Mouse (Mus musculus) forebrain, embryonic 16.5 days (tissue): ENCODE results near the gene Ubp1. TPM values are rescaled to one million over a fixed set of nuclear protein-coding genes. Genes with fewer than 3 reads are reported as not detected.

Experiments
- ATAC-seq: fragments of 200-750 bp; cut with Nextera tagmentation; 2 replicates; pipeline ENCODE4 v1.8.0; 2017; ENCODE audit warnings: mild to moderate bottlenecking, moderate library complexity
- H3K27ac ChIP-seq: fragments of 300-500 bp; sonication (generic); 2 replicates; pipeline ENCODE4 v1.5.1; 2014; ENCODE audit warnings: low read length, control low read depth
- H3K27me3 ChIP-seq: fragments of 300-500 bp; sonication (generic); replicated peaks from 2 replicates; pipeline ENCODE4 v1.6.1; 2014; ENCODE audit warnings: low read length; ENCODE audit not compliant: control insufficient read depth, insufficient read depth
- H3K36me3 ChIP-seq: fragments of 300-500 bp; sonication (generic); 2 replicates; pipeline ENCODE4 v1.6.1; 2014; ENCODE audit not compliant: control insufficient read depth, insufficient read depth
- H3K4me1 ChIP-seq: fragments of 300-500 bp; sonication (generic); replicated peaks from 2 replicates; pipeline ENCODE4 v1.6.1; 2014; ENCODE audit warnings: low read length; ENCODE audit not compliant: control insufficient read depth, insufficient read depth
- H3K4me2 ChIP-seq: fragments of 300-500 bp; sonication (generic); 2 replicates; pipeline ENCODE4 v1.6.1; 2014; ENCODE audit warnings: mild to moderate bottlenecking, low read length, control low read depth
- H3K4me3 ChIP-seq: fragments of 300-500 bp; sonication (generic); replicated peaks from 2 replicates; pipeline ENCODE4 v1.5.1; 2014; ENCODE audit warnings: mild to moderate bottlenecking, low read length, control low read depth
- H3K9ac ChIP-seq: fragments of 300-500 bp; sonication (generic); replicated peaks from 2 replicates; pipeline ENCODE4 v1.6.1; 2014; ENCODE audit warnings: low read depth, low read length, control low read depth
- H3K9me3 ChIP-seq: fragments of 300-500 bp; sonication (generic); 2 replicates; pipeline ENCODE4 v1.6.1; 2016; ENCODE audit warnings: low read length; ENCODE audit not compliant: control insufficient read depth
- WGBS: fragments of 180-500 bp; shearing (Covaris S2); extraction: QIAGEN DNeasy Blood & Tissue Kit; methylation state at CpG from one replicate; pipeline ENCODE4 v1.1.7; 2014; 5-methylcytosine and 5-hydroxymethylcytosine counted together
- polyA plus RNA-seq: library from polyadenylated mRNA; unstranded; fragments of >200 nt; fragmentation: Nextera tagmentation; extraction: Ambion mirVana; gene quantifications from 2 replicates; pipeline ENCODE4 v1.2.1, GENCODE M21; 2015

The Ubp1 gene
- polyA plus RNA-seq, 1 experiment from 2014 or later, result 35.6 TPM

GRCm38 (mm10) chr9:113931375-113932099 lies 803 bp downstream of the Ubp1 start:
- peaks cover 27% of the 10 kb centered on the region for H3K4me1 ChIP-seq
- 0% methylated on average over 54 of the region's 91 CpGs for WGBS

GRCm38 (mm10) chr9:113932100-113932470 lies 1.4 kb downstream of the Ubp1 start:
- peak overlapping the region; percentile 87 for H3K9ac ChIP-seq
- H3K27ac ChIP-seq, result peak overlapping the region; percentile 52; the same call in 1 of the 2 replicates
- peak overlapping the region; percentile 95 for H3K4me2 ChIP-seq
- H3K4me1 ChIP-seq, result peaks cover 27% of the 10 kb centered on the region
- no peaks in the 10 kb centered on the region for H3K36me3 ChIP-seq
- 1% methylated on average over 8 of the region's 8 CpGs for WGBS
- H3K9me3 ChIP-seq, result no peaks in the 10 kb centered on the region
- peak overlapping the region; percentile 94 for H3K4me3 ChIP-seq
- no peak for ATAC-seq
- no peaks in the 10 kb centered on the region for H3K27me3 ChIP-seq

More at GRCm38 (mm10) chr9:113931375-113932099, 803 bp downstream of the Ubp1 start:
- ATAC-seq, result no peak
- Histone ChIP-seq H3K9me3 (no peaks in the 10 kb centered on the region), H3K9ac (peak overlapping the region; percentile 87), H3K36me3 (no peaks in the 10 kb centered on the region), H3K4me2 (peak overlapping the region; percentile 95), H3K4me3 (peak overlapping the region; percentile 94), H3K27ac (peak overlapping the region; percentile 52), H3K27me3 (no peaks in the 10 kb centered on the region)

- no peak overlapping the region for H3K27ac ChIP-seq
- peak overlapping the region; percentile 95 for H3K4me2 ChIP-seq
- H3K9ac ChIP-seq, result peak overlapping the region; percentile 87
- no peaks in the 10 kb centered on the region for H3K27me3 ChIP-seq
- H3K4me1 ChIP-seq, result peaks cover 27% of the 10 kb centered on the region
- WGBS, result 22% methylated on average over 11 of the region's 11 CpGs
- no peaks in the 10 kb centered on the region for H3K9me3 ChIP-seq
- no peak for ATAC-seq
- no peaks in the 10 kb centered on the region for H3K36me3 ChIP-seq
- peak overlapping the region; percentile 94 for H3K4me3 ChIP-seq
Measured at GRCm38 (mm10) chr9:113932501-113932900, 1.8 kb downstream of the Ubp1 start.

- H3K9me3 ChIP-seq, result no peaks in the 10 kb centered on the region
- H3K4me3 ChIP-seq, result no peak overlapping the region
- H3K4me1 ChIP-seq, result peaks cover 39% of the 10 kb centered on the region
- no peak overlapping the region for H3K4me2 ChIP-seq
- H3K9ac ChIP-seq, result no peak overlapping the region
- ATAC-seq, result no peak
- WGBS, result 70% methylated on average over 5 of the region's 5 CpGs
- no peak overlapping the region for H3K27ac ChIP-seq
- no peaks in the 10 kb centered on the region for H3K36me3 ChIP-seq
- no peaks in the 10 kb centered on the region for H3K27me3 ChIP-seq
Measured at GRCm38 (mm10) chr9:113935638-113936037, 4.9 kb downstream of the Ubp1 start.

GRCm38 (mm10) chr9:113939063-113939850 lies 8.5 kb downstream of the Ubp1 start:
- H3K4me2 ChIP-seq, result no peak overlapping the region
- H3K4me1 ChIP-seq, result peaks cover 19% of the 10 kb centered on the region
- H3K9ac ChIP-seq, result no peak overlapping the region
- H3K9me3 ChIP-seq, result no peaks in the 10 kb centered on the region
- no peak overlapping the region for H3K4me3 ChIP-seq
- ATAC-seq, result no peak
- no peaks in the 10 kb centered on the region; the same call in 1 of the 2 replicates for H3K36me3 ChIP-seq
- no peaks in the 10 kb centered on the region for H3K27me3 ChIP-seq
- peak overlapping the region; percentile 19; the same call in 1 of the 2 replicates for H3K27ac ChIP-seq
- 69% methylated on average over 9 of the region's 9 CpGs for whole genome bisulfite sequencing

- Histone ChIP-seq H3K4me3 (no peak overlapping the region), H3K4me2 (no peak overlapping the region), H3K27me3 (no peaks in the 10 kb centered on the region), H3K9me3 (no peaks in the 10 kb centered on the region), H3K4me1 (peaks cover 11% of the 10 kb centered on the region), H3K36me3 (peaks cover 7% of the 10 kb centered on the region), H3K27ac (no peak overlapping the region), H3K9ac (no peak overlapping the region)
- 86% methylated on average over 3 of the region's 3 CpGs for WGBS
- ATAC-seq, result no peak
Measured at GRCm38 (mm10) chr9:113941103-113941805, 10.5 kb downstream of the Ubp1 start.

- no peaks in the 10 kb centered on the region for H3K9me3 ChIP-seq
- H3K27ac ChIP-seq, result no peak overlapping the region
- no peak overlapping the region for H3K4me3 ChIP-seq
- no peak overlapping the region for H3K4me2 ChIP-seq
- H3K9ac ChIP-seq, result no peak overlapping the region
- H3K4me1 ChIP-seq, result peaks cover 11% of the 10 kb centered on the region
- ATAC-seq, result no peak
- no peaks in the 10 kb centered on the region for H3K27me3 ChIP-seq
- peaks cover 9% of the 10 kb centered on the region for H3K36me3 ChIP-seq
- WGBS, result 100% methylated on average over 1 of the region's 1 CpGs
Measured at GRCm38 (mm10) chr9:113943372-113943771, 12.6 kb downstream of the Ubp1 start.

GRCm38 (mm10) chr9:113947216-113947615 lies 16.5 kb downstream of the Ubp1 start:
- Histone ChIP-seq H3K4me3 (no peak overlapping the region), H3K9ac (no peak overlapping the region), H3K27me3 (no peaks in the 10 kb centered on the region), H3K4me1 (no peaks in the 10 kb centered on the region), H3K4me2 (no peak overlapping the region), H3K9me3 (no peaks in the 10 kb centered on the region), H3K27ac (no peak overlapping the region), H3K36me3 (peaks cover 9% of the 10 kb centered on the region)
- no peak for ATAC-seq
- WGBS, result 91% methylated on average over 1 of the region's 1 CpGs

- H3K4me2 ChIP-seq, result no peak overlapping the region
- no peak overlapping the region for H3K4me3 ChIP-seq
- no peak for ATAC-seq
- 95% methylated on average over 4 of the region's 4 CpGs for WGBS
- no peaks in the 10 kb centered on the region for H3K4me1 ChIP-seq
- no peak overlapping the region for H3K9ac ChIP-seq
- peaks cover 19% of the 10 kb centered on the region for H3K36me3 ChIP-seq
- no peaks in the 10 kb centered on the region for H3K27me3 ChIP-seq
- H3K27ac ChIP-seq, result no peak overlapping the region
- H3K9me3 ChIP-seq, result no peaks in the 10 kb centered on the region
Measured at GRCm38 (mm10) chr9:113957777-113958176, 27.0 kb downstream of the Ubp1 start.
